Mouse (Mus musculus) liver, postnatal 0 days (tissue): ENCODE measurements around the gene Ccdc63.

Experiments used
- CTCF ChIP-seq: sonication (generic); IDR thresholded peaks from 2 replicates; pipeline ENCODE4 v1.5.1; 2016; ENCODE audit warnings: antibody characterized with exemption, low read depth
- EP300 ChIP-seq: IDR thresholded peaks from 2 replicates; pipeline ENCODE4 v1.6.1; 2016; ENCODE audit warnings: antibody characterized with exemption, low read depth, mild to moderate bottlenecking

DNA sequence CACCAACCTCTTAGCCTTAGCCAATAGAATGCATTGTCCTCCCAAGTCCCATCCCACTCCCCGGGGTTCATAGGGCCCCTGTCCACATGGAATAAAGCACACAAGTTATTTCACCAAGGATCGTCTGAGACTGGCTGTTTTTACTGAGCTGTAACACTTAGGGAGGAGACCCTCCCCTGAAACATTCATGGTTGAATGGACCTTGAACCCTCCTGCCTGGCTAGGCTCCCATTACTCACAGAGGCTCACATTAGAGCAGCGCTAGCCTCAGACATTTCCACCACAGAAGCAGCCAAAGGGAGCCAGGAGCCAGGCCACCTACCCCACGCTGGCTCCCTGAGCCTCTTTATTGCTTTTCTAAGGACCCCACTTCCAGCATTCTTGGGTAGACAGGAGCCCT, 63.4 kb downstream of the Ccdc63 start:
- TF ChIP-seq CTCF (no peak), EP300 (no peak)
